Mouse (Mus musculus) ovary, adult 2 months (tissue): ENCODE measurements around the gene Rpain. TPM values are rescaled to one million over a fixed set of nuclear protein-coding genes. Genes with fewer than 3 reads are reported as not detected.

Experiments used
- polyA plus RNA-seq: library from polyadenylated mRNA; depleted of rRNA; stranded (reverse); fragments of >200 nt; gene quantifications from 2 replicates; pipeline ENCODE4 v1.2.3, GENCODE M21; 2012; rRNA removed

The Rpain gene
- polyA plus RNA-seq = 23.5 and 27.8 TPM in 2 replicates

GRCm38 (mm10) chr11:70969821-70970559, at the start of gene Rpain, which contains the start of gene Nup88:
TSS of gene Rpain (plus strand) at chr11:70970213.
TSS of gene Nup88 (minus strand) at chr11:70969973.

DNA sequence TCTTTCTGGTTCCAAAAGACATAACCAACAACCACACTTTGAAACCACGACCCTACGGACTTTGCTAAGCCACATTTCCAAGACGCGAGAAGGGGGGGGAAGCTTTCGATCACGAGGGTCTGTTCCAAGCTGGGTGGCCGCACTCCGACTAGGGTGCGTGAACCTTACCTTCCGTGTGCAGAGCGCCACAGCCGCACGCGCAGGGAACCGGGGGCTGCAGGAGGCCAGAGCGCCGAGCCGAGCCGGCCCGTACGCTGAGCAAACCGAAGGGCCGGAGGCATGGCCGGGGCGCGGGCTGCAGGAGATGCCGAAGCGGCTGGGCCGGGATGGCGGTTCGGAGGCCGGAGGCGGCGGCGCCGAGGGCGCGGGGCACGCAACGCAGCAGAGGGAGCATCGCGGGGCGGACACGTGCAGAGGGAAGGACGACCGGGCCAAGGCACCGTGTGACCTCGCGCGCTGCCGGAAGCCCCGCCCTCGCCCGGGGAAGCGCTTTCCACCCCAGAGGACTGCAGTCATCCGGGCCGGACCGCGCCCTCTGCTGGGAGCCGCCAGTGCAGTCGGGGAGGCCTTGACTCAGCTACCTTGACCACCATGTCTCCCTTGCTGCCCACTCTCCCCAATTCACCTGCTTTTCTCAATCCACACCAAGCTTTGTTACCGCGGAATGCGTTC, 12.7 kb downstream of the Rpain start, which contains the start of gene C1qbp:
Gene C1qbp, minus strand, starts transcription at position 470 of the 672 bp plus-strand sequence.

GRCm38 (mm10) chr11:71004316-71004773, 34.3 kb downstream of the Rpain start, which contains the start of gene Dhx33:
TSS of gene Dhx33 (minus strand) at chr11:71004437.

DNA sequence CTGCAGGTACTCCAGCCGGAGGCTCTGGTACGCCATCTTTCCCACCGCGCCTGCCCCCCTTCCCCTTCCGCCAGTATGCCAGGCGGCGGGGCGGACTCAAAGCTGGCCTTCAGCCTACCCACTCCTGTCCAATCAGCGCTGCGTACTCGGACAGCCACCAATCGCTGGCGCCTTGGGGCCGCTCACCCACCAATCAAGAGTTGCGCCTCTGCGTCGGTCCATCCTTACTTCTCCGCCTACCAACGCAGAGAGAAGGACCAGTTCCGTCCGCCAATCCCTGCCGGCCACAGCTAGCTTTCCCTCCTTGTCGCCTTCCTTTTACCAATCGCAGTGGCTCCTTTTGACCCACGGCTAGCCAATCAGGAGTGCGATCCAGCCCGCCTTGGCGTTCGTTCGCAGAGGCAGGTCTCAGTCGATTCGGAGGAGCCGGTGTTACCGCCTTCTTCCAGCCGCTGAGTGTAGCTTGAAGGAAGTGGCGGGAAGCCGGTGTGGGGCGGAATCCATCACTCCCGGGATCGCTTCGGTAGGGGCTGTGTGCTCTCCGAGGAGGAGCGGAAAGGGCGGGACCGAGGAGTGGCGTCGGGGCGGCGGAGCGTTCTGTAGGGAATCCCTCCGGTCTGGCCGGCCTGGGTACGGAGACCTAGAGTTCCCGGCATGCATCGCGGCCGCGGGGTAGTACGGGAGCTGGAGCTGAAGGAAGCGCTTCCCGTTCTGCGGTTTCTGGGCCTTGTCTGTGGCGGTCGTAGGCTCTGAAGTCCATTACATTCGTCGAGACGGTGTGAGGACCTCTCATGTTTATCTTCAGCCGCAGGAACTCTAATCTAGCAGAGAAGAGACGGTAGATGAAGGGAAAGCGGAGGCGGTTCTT, 49.4 kb downstream of the Rpain start, which contains the start of the genes Mis12 and Derl2:
Gene Mis12, plus strand, starts transcription at position 411 of the 868 bp plus-strand sequence.
Gene Derl2, minus strand, starts transcription at position 641 of the 868 bp plus-strand sequence.

Other genes starting within 250 kb of the Rpain start
- 1.9 and 2.1 TPM in 2 replicates for gene Zfp3, start 206.0 kb upstream of the Rpain start, polyA plus RNA-seq
- 0.83 and 0.85 TPM in 2 replicates for gene Scimp, start 157.6 kb upstream of the Rpain start, polyA plus RNA-seq
- 3.2 and 9.1 TPM in 2 replicates for gene Rabep1, start 125.4 kb upstream of the Rpain start, polyA plus RNA-seq
- 24.5 and 25.8 TPM in 2 replicates for gene Nup88, start 240 bp upstream of the Rpain start, polyA plus RNA-seq
- gene C1qbp, start 12.8 kb downstream of the Rpain start, polyA plus RNA-seq = 270 and 676 TPM in 2 replicates
- gene Dhx33, start 34.2 kb downstream of the Rpain start, polyA plus RNA-seq = 37.5 TPM in 2 replicates
- gene Mis12, start 49.4 kb downstream of the Rpain start, polyA plus RNA-seq = 2.0 and 2.9 TPM in 2 replicates
- gene Derl2, start 49.6 kb downstream of the Rpain start, polyA plus RNA-seq = 4.6 and 5.7 TPM in 2 replicates
- 3.8 and 4.0 TPM in 2 replicates for gene 6330403K07Rik, start 63.3 kb downstream of the Rpain start, polyA plus RNA-seq
- 0.05 TPM in 2 replicates for gene Nlrp1a, start 174.5 kb downstream of the Rpain start, polyA plus RNA-seq